Mouse (Mus musculus) liver, adult 2 months (tissue): ENCODE data around the gene Igflr1.

Experiments used
- CTCF ChIP-seq: fragments of 200-500 bp; IDR thresholded peaks from 2 replicates; pipeline ENCODE4 v1.5.1; 2011; ENCODE audit warnings: low read depth, low read length, control low read depth
- POLR2A ChIP-seq: fragments of 200-500 bp; IDR thresholded peaks from 2 replicates; pipeline ENCODE4 v1.6.1; 2011; ENCODE audit warnings: low read length, control low read depth; ENCODE audit not compliant: insufficient read depth; ENCODE audit errors: extremely low read depth

GRCm38 (mm10) chr7:30593579-30594509 is 28.6 kb downstream of the Igflr1 start:
- no peak for TF ChIP-seq CTCF
- no peak for TF ChIP-seq POLR2A
